Mouse (Mus musculus): ENCODE measurements at regions not wholly inside any gene's neighbourhood (a gene's known extent, or its start where the extent isn't known, plus 50 kb on each side); places are given as distances from the start of the nearest gene placed in this dataset.

GRCm38 (mm10) chr2:173348757-173349156 lies 72.4 kb upstream of the Pmepa1 start:
- ATAC-seq (ENCODE audit: low FRiP score, low read depth): no peak
- no peak for TF ChIP-seq POLR2A (IDR thresholded peaks at IDR 0.05; ENCODE audit: borderline replicate concordance, extremely low read depth, insufficient read depth, insufficient read length)
- Histone ChIP-seq H3K4me1 (ENCODE audit: control insufficient read depth, insufficient read depth, low read length) (peaks cover 25% of the 10 kb centered on the region), H3K4me3 (replicated peaks; ENCODE audit: low read length) (no peak overlapping the region), H3K27ac (replicated peaks; ENCODE audit: low read depth, low read length) (no peak overlapping the region), H3K36me3 (ENCODE audit: control insufficient read depth, insufficient read depth, low read length) (no peaks in the 10 kb centered on the region), H3K4me2 (replicated peaks; ENCODE audit: low read depth, low read length, severe bottlenecking) (no peak overlapping the region), H3K9me3 (ENCODE audit: control insufficient read depth, low read length) (no peaks in the 10 kb centered on the region; the same call in 1 of the 2 replicates), H3K9ac (ENCODE audit: low read depth, low read length, severe bottlenecking) (no peak overlapping the region), H3K27me3 (ENCODE audit: control insufficient read depth, insufficient read depth, low read length) (no peaks in the 10 kb centered on the region)
- no peak for DNase-seq (ENCODE audit: low spot score)
- WGBS: 69% methylated on average over 3 of the region's 3 CpGs

- Histone ChIP-seq H3K4me2 (replicated peaks; ENCODE audit: low read depth, low read length, severe bottlenecking) (no peak overlapping the region), H3K27me3 (ENCODE audit: control insufficient read depth, insufficient read depth, low read length) (no peaks in the 10 kb centered on the region), H3K27ac (replicated peaks; ENCODE audit: low read depth, low read length) (no peak overlapping the region), H3K4me1 (ENCODE audit: control insufficient read depth, insufficient read depth, low read length) (peaks cover 27% of the 10 kb centered on the region), H3K4me3 (replicated peaks; ENCODE audit: low read length) (no peak overlapping the region), H3K9me3 (ENCODE audit: control insufficient read depth, low read length) (no peaks in the 10 kb centered on the region; the same call in 1 of the 2 replicates), H3K36me3 (ENCODE audit: control insufficient read depth, insufficient read depth, low read length) (no peaks in the 10 kb centered on the region), H3K9ac (ENCODE audit: low read depth, low read length, severe bottlenecking) (no peak overlapping the region)
- 45% methylated on average over 9 of the region's 9 CpGs for WGBS
- ATAC-seq (ENCODE audit: low FRiP score, low read depth): no peak
- no peak for TF ChIP-seq POLR2A (IDR thresholded peaks at IDR 0.05; ENCODE audit: borderline replicate concordance, extremely low read depth, insufficient read depth, insufficient read length)
- no peak for DNase-seq (ENCODE audit: low spot score)
These were observed 73.2 kb upstream of the Pmepa1 start for GRCm38 (mm10) chr2:173349510-173349909.

GRCm38 (mm10) chr2:173349910-173350309 lies 73.6 kb upstream of the Pmepa1 start:
- H3K4me1 ChIP-seq (ENCODE audit: control insufficient read depth, insufficient read depth, low read length): peaks cover 27% of the 10 kb centered on the region
- TF ChIP-seq POLR2A (IDR thresholded peaks at IDR 0.05; ENCODE audit: borderline replicate concordance, extremely low read depth, insufficient read depth, insufficient read length): no peak
- no peak overlapping the region for H3K9ac ChIP-seq (ENCODE audit: low read depth, low read length, severe bottlenecking)
- DNase-seq (ENCODE audit: low spot score): no peak
- no peaks in the 10 kb centered on the region for H3K36me3 ChIP-seq (ENCODE audit: control insufficient read depth, insufficient read depth, low read length)
- H3K9me3 ChIP-seq (ENCODE audit: control insufficient read depth, low read length): no peaks in the 10 kb centered on the region
- no peak overlapping the region for H3K4me2 ChIP-seq (replicated peaks; ENCODE audit: low read depth, low read length, severe bottlenecking)
- no peaks in the 10 kb centered on the region for H3K27me3 ChIP-seq (ENCODE audit: control insufficient read depth, insufficient read depth, low read length)
- no peak overlapping the region for H3K27ac ChIP-seq (replicated peaks; ENCODE audit: low read depth, low read length)
- no peak overlapping the region for H3K4me3 ChIP-seq (replicated peaks; ENCODE audit: low read length)
- no peak for ATAC-seq (ENCODE audit: low FRiP score, low read depth)
- 76% methylated on average over 4 of the region's 4 CpGs for WGBS

- Histone ChIP-seq H3K27ac (replicated peaks; ENCODE audit: low read depth, low read length) (no peak overlapping the region), H3K9me3 (ENCODE audit: control insufficient read depth, low read length) (no peaks in the 10 kb centered on the region), H3K4me1 (ENCODE audit: control insufficient read depth, insufficient read depth, low read length) (peaks cover 27% of the 10 kb centered on the region), H3K4me2 (replicated peaks; ENCODE audit: low read depth, low read length, severe bottlenecking) (no peak overlapping the region), H3K36me3 (ENCODE audit: control insufficient read depth, insufficient read depth, low read length) (no peaks in the 10 kb centered on the region), H3K27me3 (ENCODE audit: control insufficient read depth, insufficient read depth, low read length) (no peaks in the 10 kb centered on the region), H3K4me3 (replicated peaks; ENCODE audit: low read length) (no peak overlapping the region), H3K9ac (ENCODE audit: low read depth, low read length, severe bottlenecking) (no peak overlapping the region)
- DNase-seq (ENCODE audit: low spot score): no peak
- ATAC-seq (ENCODE audit: low FRiP score, low read depth): no peak
- TF ChIP-seq POLR2A (IDR thresholded peaks at IDR 0.05; ENCODE audit: borderline replicate concordance, extremely low read depth, insufficient read depth, insufficient read length): no peak
- WGBS: 86% methylated on average over 3 of the region's 3 CpGs
These were observed 74.1 kb upstream of the Pmepa1 start for GRCm38 (mm10) chr2:173350405-173350804.

GRCm38 (mm10) chr2:173350831-173351230 lies 74.5 kb upstream of the Pmepa1 start:
- Histone ChIP-seq H3K9me3 (ENCODE audit: control insufficient read depth, low read length) (no peaks in the 10 kb centered on the region), H3K4me1 (ENCODE audit: control insufficient read depth, insufficient read depth, low read length) (peaks cover 27% of the 10 kb centered on the region), H3K9ac (ENCODE audit: low read depth, low read length, severe bottlenecking) (no peak overlapping the region), H3K27ac (replicated peaks; ENCODE audit: low read depth, low read length) (no peak overlapping the region), H3K4me3 (replicated peaks; ENCODE audit: low read length) (no peak overlapping the region), H3K36me3 (ENCODE audit: control insufficient read depth, insufficient read depth, low read length) (no peaks in the 10 kb centered on the region), H3K4me2 (replicated peaks; ENCODE audit: low read depth, low read length, severe bottlenecking) (no peak overlapping the region), H3K27me3 (ENCODE audit: control insufficient read depth, insufficient read depth, low read length) (no peaks in the 10 kb centered on the region)
- no peak for DNase-seq (ENCODE audit: low spot score)
- TF ChIP-seq POLR2A (IDR thresholded peaks at IDR 0.05; ENCODE audit: borderline replicate concordance, extremely low read depth, insufficient read depth, insufficient read length): no peak
- ATAC-seq (ENCODE audit: low FRiP score, low read depth): no peak
- 77% methylated on average over 3 of the region's 3 CpGs for WGBS

All from limb, embryonic 14.5 days (tissue).